Comparison of ENCODE assay signal across 25 mouse cellular contexts in the genomic region with DNA sequence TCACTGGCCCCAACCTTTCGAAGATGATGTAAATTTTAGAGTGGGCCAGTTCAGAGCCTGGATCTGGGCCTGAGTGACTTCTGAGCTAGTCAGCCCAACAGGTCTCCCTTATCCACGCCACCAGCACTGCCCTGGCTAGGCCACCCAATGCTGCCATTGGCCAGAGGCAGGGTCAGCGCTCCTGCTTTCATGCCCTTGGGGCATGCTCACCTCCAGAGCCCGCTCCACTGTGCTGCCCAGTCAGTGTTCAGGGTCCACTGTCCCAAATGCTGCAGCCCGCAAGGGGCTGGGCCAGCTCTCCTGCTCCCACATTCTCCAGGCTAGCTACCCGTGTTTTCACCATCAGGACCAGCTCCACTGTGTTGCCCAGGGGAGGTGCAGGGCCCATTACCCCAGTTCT. TPM values are rescaled to one million over a fixed set of nuclear protein-coding genes. Genes with fewer than 3 reads are reported as not detected.
DNase-seq lines count a peak whose midpoint lies in the region; ATAC-seq and TF ChIP-seq lines count a peak whose summit lies in the region.
"Had no signal": no experiment of that assay in that cellular context is flagged by ENCODE, and none has a peak within 500 bp of the region (broad histone marks: within the 10 kb centered on the region; RNA-seq: fewer than 3 reads in every experiment).

No protein-coding gene starts in this region.

- H3K27ac ChIP-seq in forebrain, embryonic 15.5 days (replicated peaks), result no peak overlapping the region
- no peak overlapping the region for H3K27ac ChIP-seq in forebrain, embryonic 14.5 days (ENCODE audit: low read depth, low read length)
- peak overlapping the region; percentile 28 for H3K27ac ChIP-seq in liver, adult 2 months (replicated peaks; ENCODE audit: insufficient read depth, low read depth, low read length)
- H3K27ac ChIP-seq in liver, postnatal 0 days (ENCODE audit: low read depth), result no peak overlapping the region
- H3K27ac ChIP-seq in limb, embryonic 11.5 days (replicated peaks; ENCODE audit: low read depth, low read length), result no peak overlapping the region
- H3K27ac ChIP-seq in embryonic facial prominence, embryonic 10.5 days (replicated peaks), result no peak overlapping the region
- H3K27ac ChIP-seq: forebrain, embryonic 13.5 days; heart, embryonic 10.5 days; hindbrain, embryonic 13.5 days had no signal

- H3K9me3 ChIP-seq in forebrain, embryonic 15.5 days, result no peaks in the 10 kb centered on the region
- no peaks in the 10 kb centered on the region for H3K9me3 ChIP-seq in forebrain, embryonic 14.5 days (replicated peaks; ENCODE audit: control insufficient read depth, low read length)
- H3K9me3 ChIP-seq in liver, postnatal 0 days (ENCODE audit: low read length), result no peaks in the 10 kb centered on the region
- no peaks in the 10 kb centered on the region for H3K9me3 ChIP-seq in limb, embryonic 11.5 days (ENCODE audit: control insufficient read depth, low read length)
- no peaks in the 10 kb centered on the region for H3K9me3 ChIP-seq in embryonic facial prominence, embryonic 10.5 days
- H3K9me3 ChIP-seq: forebrain, embryonic 13.5 days; heart, embryonic 10.5 days; hindbrain, embryonic 13.5 days had no signal

- H3K9ac ChIP-seq in forebrain, embryonic 15.5 days (replicated peaks), result no peak overlapping the region
- no peak overlapping the region for H3K9ac ChIP-seq in forebrain, embryonic 14.5 days (ENCODE audit: low read length)
- H3K9ac ChIP-seq in liver, adult 2 months (ENCODE audit: low read depth, low read length), result no peak overlapping the region
- H3K9ac ChIP-seq in liver, postnatal 0 days (replicated peaks), result no peak overlapping the region
- no peak overlapping the region for H3K9ac ChIP-seq in limb, embryonic 11.5 days (ENCODE audit: low read length)
- H3K9ac ChIP-seq: forebrain, embryonic 13.5 days; hindbrain, embryonic 13.5 days had no signal

- TF ChIP-seq EP300 in liver, postnatal 0 days (IDR thresholded peaks at IDR 0.05; ENCODE audit: low read depth), result no peak

- 0 out of 2 replicates have a peak, but pooled peaks have one; percentile 23 for ATAC-seq in forebrain, embryonic 15.5 days (replicated peaks)
- ATAC-seq in forebrain, embryonic 14.5 days, result no peak
- ATAC-seq in liver, postnatal 0 days, result no peak
- ATAC-seq in limb, embryonic 11.5 days (ENCODE audit: insufficient number of reproducible peaks, low FRiP score, low TSS enrichment, low read depth), result 0 out of 2 replicates have a peak, but pooled peaks have one; percentile 21
- ATAC-seq: forebrain, embryonic 13.5 days had no signal

- no peak overlapping the region for H3K4me3 ChIP-seq in forebrain, embryonic 15.5 days
- H3K4me3 ChIP-seq in forebrain, embryonic 14.5 days (ENCODE audit: low read depth, low read length), result no peak overlapping the region
- H3K4me3 ChIP-seq in liver, adult 2 months (ENCODE audit: insufficient read depth, low read depth, low read length), result no peak overlapping the region
- no peak overlapping the region for H3K4me3 ChIP-seq in liver, postnatal 0 days (ENCODE audit: low read depth, low read length)
- H3K4me3 ChIP-seq in limb, embryonic 11.5 days (ENCODE audit: low read depth, low read length), result no peak overlapping the region
- no peak overlapping the region for H3K4me3 ChIP-seq in embryonic facial prominence, embryonic 10.5 days
- H3K4me3 ChIP-seq: forebrain, embryonic 13.5 days; heart, embryonic 10.5 days; hindbrain, embryonic 13.5 days had no signal

- H3K27me3 ChIP-seq in forebrain, embryonic 15.5 days, result no peaks in the 10 kb centered on the region
- H3K27me3 ChIP-seq in forebrain, embryonic 14.5 days (replicated peaks; ENCODE audit: control insufficient read depth, insufficient read depth, low read length), result no peaks in the 10 kb centered on the region
- no peaks in the 10 kb centered on the region for H3K27me3 ChIP-seq in liver, adult 2 months (ENCODE audit: control insufficient read depth, insufficient read depth, low read length)
- H3K27me3 ChIP-seq in liver, postnatal 0 days (ENCODE audit: insufficient read depth, low read length), result no peaks in the 10 kb centered on the region
- H3K27me3 ChIP-seq in limb, embryonic 11.5 days (ENCODE audit: control insufficient read depth, insufficient read depth, low read length), result no peaks in the 10 kb centered on the region
- H3K27me3 ChIP-seq in embryonic facial prominence, embryonic 10.5 days (replicated peaks; ENCODE audit: low read depth, poor library complexity, severe bottlenecking), result no peaks in the 10 kb centered on the region
- H3K27me3 ChIP-seq: forebrain, embryonic 13.5 days; hindbrain, embryonic 13.5 days had no signal

- no peaks in the 10 kb centered on the region for H3K4me1 ChIP-seq in forebrain, embryonic 15.5 days
- H3K4me1 ChIP-seq in forebrain, embryonic 14.5 days (ENCODE audit: control insufficient read depth, insufficient read depth, low read length), result no peaks in the 10 kb centered on the region
- H3K4me1 ChIP-seq in liver, adult 2 months (ENCODE audit: control insufficient read depth, insufficient read depth, low read length), result peaks cover 12% of the 10 kb centered on the region; the same call in 1 of the 2 replicates
- H3K4me1 ChIP-seq in liver, postnatal 0 days (ENCODE audit: insufficient read depth), result no peaks in the 10 kb centered on the region
- H3K4me1 ChIP-seq in limb, embryonic 11.5 days (ENCODE audit: control insufficient read depth, insufficient read depth, low read length), result no peaks in the 10 kb centered on the region
- no peaks in the 10 kb centered on the region for H3K4me1 ChIP-seq in embryonic facial prominence, embryonic 10.5 days
- H3K4me1 ChIP-seq: forebrain, embryonic 13.5 days; hindbrain, embryonic 13.5 days had no signal

- no peak overlapping the region for H3K4me2 ChIP-seq in forebrain, embryonic 15.5 days (replicated peaks)
- no peak overlapping the region for H3K4me2 ChIP-seq in forebrain, embryonic 14.5 days (ENCODE audit: low read length)
- no peak overlapping the region for H3K4me2 ChIP-seq in liver, postnatal 0 days (ENCODE audit: low read depth, low read length)
- no peak overlapping the region for H3K4me2 ChIP-seq in limb, embryonic 11.5 days (ENCODE audit: low read depth, severe bottlenecking)
- H3K4me2 ChIP-seq: forebrain, embryonic 13.5 days; hindbrain, embryonic 13.5 days had no signal

- no peaks in the 10 kb centered on the region for H3K79me2 ChIP-seq in liver, adult 2 months (ENCODE audit: control insufficient read depth, insufficient read depth, low read length)

- no peak for TF ChIP-seq CTCF in liver, adult 2 months (IDR thresholded peaks at IDR 0.05; ENCODE audit: low read depth, low read length)
- no peak for TF ChIP-seq CTCF in liver, postnatal 0 days (IDR thresholded peaks at IDR 0.05; ENCODE audit: low read depth)

- DNase-seq in forebrain, embryonic 14.5 days (ENCODE audit: low spot score), result no peak
- DNase-seq in liver, adult 2 months (ENCODE audit: extremely low read depth, low read depth, low spot score), result peak; percentile 71
- DNase-seq in liver, postnatal 0 days, result no peak
- no peak for DNase-seq in limb, embryonic 11.5 days (ENCODE audit: low spot score)
- DNase-seq in embryonic facial prominence, embryonic 10.5 days (ENCODE audit: low spot score), result no peak
- DNase-seq in urinary bladder, postnatal 14 days (ENCODE audit: low spot score), result no peak
- DNase-seq: adrenal gland, postnatal 10 days; cerebellum, adult 11-12 months; cerebellum, adult 9-11 months; cerebellum, postnatal 36 days; gastrocnemius, postnatal 36 days; heart, adult 18-20 months; heart, postnatal 10 days had no signal

- 93% methylated on average over 6 of the region's 6 CpGs for WGBS in forebrain, embryonic 15.5 days
- WGBS in forebrain, embryonic 14.5 days, result 87% methylated on average over 6 of the region's 6 CpGs
- WGBS in liver, adult 2 months, result 72% methylated on average over 6 of the region's 6 CpGs
- 88% methylated on average over 6 of the region's 6 CpGs for WGBS in liver, postnatal 0 days (ENCODE audit: insufficient replicate concordance)
- WGBS in limb, embryonic 11.5 days, result 95% methylated on average over 6 of the region's 6 CpGs
- 88% methylated on average over 6 of the region's 6 CpGs for WGBS in embryonic facial prominence, embryonic 10.5 days

- TF ChIP-seq POLR2A in liver, adult 2 months (IDR thresholded peaks at IDR 0.05; ENCODE audit: extremely low read depth, insufficient read depth, low read length), result no peak

- 0 out of 2 replicates have a peak, but pooled peaks cover 5% of the 10 kb centered on the region for H3K36me3 ChIP-seq in forebrain, embryonic 15.5 days
- 0 out of 2 replicates have a peak, but pooled peaks cover 14% of the 10 kb centered on the region for H3K36me3 ChIP-seq in forebrain, embryonic 14.5 days (ENCODE audit: control insufficient read depth, insufficient read depth, low read length)
- H3K36me3 ChIP-seq in liver, adult 2 months (ENCODE audit: control insufficient read depth, insufficient read depth, low read length), result no peaks in the 10 kb centered on the region
- no peaks in the 10 kb centered on the region for H3K36me3 ChIP-seq in liver, postnatal 0 days (replicated peaks; ENCODE audit: insufficient read depth, low read length)
- no peaks in the 10 kb centered on the region for H3K36me3 ChIP-seq in limb, embryonic 11.5 days (ENCODE audit: control insufficient read depth, insufficient read depth, low read length)
- peaks cover 40% of the 10 kb centered on the region for H3K36me3 ChIP-seq in embryonic facial prominence, embryonic 10.5 days (replicated peaks)
- H3K36me3 ChIP-seq: heart, embryonic 10.5 days had no signal

RNA-seq across cellular contexts. Expression of a gene that starts 23.9 kb away (rescaled TPM):
- polyA plus RNA-seq in forebrain, embryonic 15.5 days (2015; fragmentation: Nextera tagmentation; extraction: Ambion mirVana), result not detected in 2 replicates
- polyA plus RNA-seq in forebrain, embryonic 14.5 days (2014; fragmentation: Nextera tagmentation; extraction: Ambion mirVana), result not detected in 2 replicates
- total RNA-seq in liver, adult 2 months (2014; rRNA removed), result not detected in 2 replicates
- polyA plus RNA-seq in liver, adult 2 months (2012; rRNA removed), result not detected in 2 replicates
- not detected in 2 replicates for polyA plus RNA-seq in liver, postnatal 0 days (2015; fragmentation: Nextera tagmentation; extraction: Ambion mirVana)
- polyA plus RNA-seq in limb, embryonic 11.5 days (2014; fragmentation: Nextera tagmentation; extraction: Ambion mirVana), result not detected in 2 replicates
- 0.13 and 0.21 TPM in 2 replicates for polyA plus RNA-seq in embryonic facial prominence, embryonic 10.5 days (2016; fragmentation: Nextera tagmentation; extraction: Ambion mirVana)
- total RNA-seq: adrenal gland, postnatal 10 days; adrenal gland, postnatal 4 days; gastrocnemius, adult 8-10 months; gastrocnemius, postnatal 36 days; heart, adult 18-20 months; heart, postnatal 10 days; hematopoietic stem cell, adult 5-6 weeks; MEL had no signal
- polyA plus RNA-seq: brain, embryonic 14.5 days; C2C12; embryonic facial prominence, embryonic 14.5 days; forebrain, embryonic 13.5 days; heart, embryonic 10.5 days; heart, embryonic 14.5 days; hindbrain, embryonic 13.5 days had no signal

RNA-seq across cellular contexts. Expression of a gene that starts 42.1 kb away (rescaled TPM):
- 2.8 and 2.9 TPM in 2 replicates for polyA plus RNA-seq in forebrain, embryonic 15.5 days (2015; fragmentation: Nextera tagmentation; extraction: Ambion mirVana)
- 2.3 and 3.2 TPM in 2 replicates for polyA plus RNA-seq in forebrain, embryonic 14.5 days (2014; fragmentation: Nextera tagmentation; extraction: Ambion mirVana)
- total RNA-seq in liver, adult 2 months (2014; rRNA removed), result 6.6 and 6.9 TPM in 2 replicates
- 1.0 and 1.3 TPM in 2 replicates for polyA plus RNA-seq in liver, adult 2 months (2012; rRNA removed)
- polyA plus RNA-seq in liver, postnatal 0 days (2015; fragmentation: Nextera tagmentation; extraction: Ambion mirVana), result 2.2 and 2.6 TPM in 2 replicates
- 5.8 and 8.0 TPM in 2 replicates for polyA plus RNA-seq in limb, embryonic 11.5 days (2014; fragmentation: Nextera tagmentation; extraction: Ambion mirVana)
- 4.1 and 5.4 TPM in 2 replicates for polyA plus RNA-seq in embryonic facial prominence, embryonic 10.5 days (2016; fragmentation: Nextera tagmentation; extraction: Ambion mirVana)

RNA-seq across cellular contexts. Expression of a gene that starts 43.2 kb away (rescaled TPM):
- polyA plus RNA-seq in forebrain, embryonic 15.5 days (2015; fragmentation: Nextera tagmentation; extraction: Ambion mirVana), result 15.4 and 16.4 TPM in 2 replicates
- 20.4 and 20.8 TPM in 2 replicates for polyA plus RNA-seq in forebrain, embryonic 14.5 days (2014; fragmentation: Nextera tagmentation; extraction: Ambion mirVana)
- 1.8 and 2.3 TPM in 2 replicates for total RNA-seq in liver, adult 2 months (2014; rRNA removed)
- 1.7 and 2.0 TPM in 2 replicates for polyA plus RNA-seq in liver, adult 2 months (2012; rRNA removed)
- polyA plus RNA-seq in liver, postnatal 0 days (2015; fragmentation: Nextera tagmentation; extraction: Ambion mirVana), result 3.9 TPM in 2 replicates
- 48.3 and 48.4 TPM in 2 replicates for polyA plus RNA-seq in limb, embryonic 11.5 days (2014; fragmentation: Nextera tagmentation; extraction: Ambion mirVana)
- polyA plus RNA-seq in embryonic facial prominence, embryonic 10.5 days (2016; fragmentation: Nextera tagmentation; extraction: Ambion mirVana), result 32.6 and 33.3 TPM in 2 replicates

Comparison
In these comparisons a context has a peak if more than half of its experiments do, and no peak if none do; other contexts are left out.
1. ATAC-seq: peak in forebrain, embryonic 15.5 days (single experiment) and limb, embryonic 11.5 days (single experiment); none in forebrain, embryonic 14.5 days (single experiment) and liver, postnatal 0 days (single experiment).